Mouse (Mus musculus) hindbrain, postnatal 0 days (tissue): Measurements from ENCODE around the gene Ntan1. TPM values are rescaled to one million over a fixed set of nuclear protein-coding genes. Genes with fewer than 3 reads are reported as not detected.

Experiments used
- ATAC-seq: fragments of 200-750 bp; cut with Nextera tagmentation; 2 replicates; pipeline ENCODE4 v1.8.0; 2017; ENCODE audit warnings: mild to moderate bottlenecking, moderate TSS enrichment, moderate library complexity
- DNase-seq: peaks from one replicate; pipeline ENCODE4 v3.0.0-alpha.2; 2015; ENCODE audit warnings: low spot score
- H3K27ac ChIP-seq: fragments of 300-500 bp; sonication (generic); 2 replicates; pipeline ENCODE4 v1.5.1; 2014; ENCODE audit warnings: mild to moderate bottlenecking
- H3K27me3 ChIP-seq: fragments of 300-500 bp; sonication (generic); 2 replicates; pipeline ENCODE4 v1.6.1; 2014; ENCODE audit warnings: low read length, mixed read lengths; ENCODE audit not compliant: insufficient read depth
- H3K36me3 ChIP-seq: fragments of 300-500 bp; sonication (generic); 2 replicates; pipeline ENCODE4 v1.6.1; 2014; ENCODE audit warnings: low read length, mixed read lengths; ENCODE audit not compliant: insufficient read depth
- H3K4me1 ChIP-seq: fragments of 300-500 bp; sonication (generic); 2 replicates; pipeline ENCODE4 v1.6.1; 2014; ENCODE audit warnings: antibody characterized with exemption, low read length, mixed read lengths; ENCODE audit not compliant: insufficient read depth
- H3K4me2 ChIP-seq: fragments of 300-500 bp; sonication (generic); 2 replicates; pipeline ENCODE4 v1.6.1; 2014; ENCODE audit warnings: low read depth, mild to moderate bottlenecking, low read length, moderate library complexity, mixed read lengths
- H3K4me3 ChIP-seq: fragments of 300-500 bp; sonication (generic); 2 replicates; pipeline ENCODE4 v1.5.1; 2014; ENCODE audit warnings: low read length
- H3K9ac ChIP-seq: fragments of 300-500 bp; sonication (generic); replicated peaks from 2 replicates; pipeline ENCODE4 v1.6.1; 2014; ENCODE audit warnings: mild to moderate bottlenecking, low read length, moderate library complexity, mixed read lengths
- H3K9me3 ChIP-seq: fragments of 300-500 bp; sonication (generic); 2 replicates; pipeline ENCODE4 v1.6.1; 2016; ENCODE audit warnings: low read length, mixed read lengths
- CTCF ChIP-seq: IDR thresholded peaks from 2 replicates; pipeline ENCODE4 v1.5.1; 2016; ENCODE audit warnings: antibody characterized with exemption, control low read depth, low read depth
- WGBS: fragments of 180-500 bp; shearing (Covaris S2); extraction: QIAGEN DNeasy Blood & Tissue Kit; methylation state at CpG from one replicate; pipeline ENCODE4 v1.1.7; 2014; 5-methylcytosine and 5-hydroxymethylcytosine counted together
- polyA plus RNA-seq: library from polyadenylated mRNA; unstranded; fragments of >200 nt; fragmentation: Nextera tagmentation; extraction: Ambion mirVana; gene quantifications from 2 replicates; pipeline ENCODE4 v1.2.1, GENCODE M21; 2015
- total RNA-seq: library from RNA; depleted of rRNA; stranded (reverse); fragments of >200 nt; gene quantifications from 2 replicates; pipeline ENCODE4 v1.2.3, GENCODE M21; 2014

The Ntan1 gene
- total and polyA plus RNA-seq, 2 experiments from 2014 or later, result 138 to 234 TPM

DNA sequence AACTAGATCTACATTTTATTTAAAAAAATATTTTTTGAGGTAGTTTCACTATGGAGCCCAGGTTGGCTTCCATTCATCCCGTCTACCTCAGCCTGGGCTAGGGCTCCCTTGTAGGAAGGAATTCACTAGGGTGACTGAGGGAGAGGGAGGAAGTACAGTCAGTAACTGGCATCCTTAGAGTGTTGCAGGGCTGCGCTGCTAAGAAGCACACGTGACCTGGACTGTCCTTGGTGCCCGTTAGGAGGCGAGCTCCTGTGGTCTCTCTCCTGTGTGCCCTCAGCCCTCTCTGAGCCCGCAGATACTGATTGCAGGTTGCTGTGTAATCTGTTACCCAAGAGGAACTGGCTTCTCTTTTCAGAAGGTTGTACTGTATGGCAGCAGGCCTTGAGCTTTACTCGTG is 10.2 kb upstream of the Ntan1 start:
- DNase-seq (no peak), ATAC-seq (no peak)
- Histone ChIP-seq H3K4me3 (no peak overlapping the region), H3K4me1 (no peaks in the 10 kb centered on the region), H3K36me3 (peaks cover 76% of the 10 kb centered on the region), H3K9me3 (no peaks in the 10 kb centered on the region), H3K4me2 (no peak overlapping the region), H3K9ac (no peak overlapping the region), H3K27ac (no peak overlapping the region), H3K27me3 (no peaks in the 10 kb centered on the region)
- no peak for TF ChIP-seq CTCF
- WGBS, result 97% methylated on average over 7 of the region's 7 CpGs

- H3K4me1 ChIP-seq, result no peaks in the 10 kb centered on the region
- DNase-seq (no peak), ATAC-seq (no peak)
- no peak overlapping the region for H3K27ac ChIP-seq
- H3K9ac ChIP-seq, result no peak overlapping the region
- no peak for TF ChIP-seq CTCF
- WGBS, result 90% methylated on average over 6 of the region's 6 CpGs
- H3K9me3 ChIP-seq, result no peaks in the 10 kb centered on the region
- no peak overlapping the region for H3K4me2 ChIP-seq
- H3K4me3 ChIP-seq, result no peak overlapping the region
- no peaks in the 10 kb centered on the region for H3K27me3 ChIP-seq
- H3K36me3 ChIP-seq, result peaks cover 67% of the 10 kb centered on the region
Measured at GRCm38 (mm10) chr16:13812152-13812551, 6.5 kb upstream of the Ntan1 start.

- no peak for TF ChIP-seq CTCF
- Histone ChIP-seq H3K4me1 (no peaks in the 10 kb centered on the region), H3K4me3 (no peak overlapping the region), H3K9me3 (no peaks in the 10 kb centered on the region), H3K4me2 (no peak overlapping the region), H3K27ac (no peak overlapping the region), H3K9ac (no peak overlapping the region), H3K36me3 (peaks cover 58% of the 10 kb centered on the region), H3K27me3 (no peaks in the 10 kb centered on the region)
- DNase-seq, result no peak
- no peak for ATAC-seq
- WGBS, result 97% methylated on average over 3 of the region's 3 CpGs
Measured at GRCm38 (mm10) chr16:13813200-13813599, 5.4 kb upstream of the Ntan1 start.

GRCm38 (mm10) chr16:13819394-13819743 is 724 bp downstream of the Ntan1 start:
- WGBS, result under 1% methylated on average over 36 of the region's 36 CpGs

GRCm38 (mm10) chr16:13819806-13820500 is 1.3 kb downstream of the Ntan1 start:
- 27% methylated on average over 12 of the region's 12 CpGs for WGBS
- Histone ChIP-seq H3K4me3 (peak overlapping the region; percentile 92), H3K36me3 (0 out of 2 replicates have a peak, but pooled peaks cover 4% of the 10 kb centered on the region), H3K27me3 (no peaks in the 10 kb centered on the region), H3K27ac (peak overlapping the region; percentile 96), H3K4me2 (peak overlapping the region; percentile 85), H3K4me1 (peaks cover 13% of the 10 kb centered on the region; the same call in 1 of the 2 replicates), H3K9ac (peak overlapping the region; percentile 89), H3K9me3 (no peaks in the 10 kb centered on the region)
- DNase-seq (peak; percentile 15), ATAC-seq (no peak)
- TF ChIP-seq CTCF, result no peak

More at GRCm38 (mm10) chr16:13819394-13819743, 724 bp downstream of the Ntan1 start:
- H3K9ac ChIP-seq, result peak overlapping the region; percentile 89
- DNase-seq (no peak), ATAC-seq (peak; percentile 54)
- H3K27ac ChIP-seq, result peak overlapping the region; percentile 96
- no peaks in the 10 kb centered on the region for H3K27me3 ChIP-seq
- peaks cover 13% of the 10 kb centered on the region; the same call in 1 of the 2 replicates for H3K4me1 ChIP-seq
- peak overlapping the region; percentile 92 for H3K4me3 ChIP-seq
- no peak for TF ChIP-seq CTCF
- H3K9me3 ChIP-seq, result no peaks in the 10 kb centered on the region
- H3K36me3 ChIP-seq, result peaks cover 7% of the 10 kb centered on the region
- H3K4me2 ChIP-seq, result peak overlapping the region; percentile 85

DNA sequence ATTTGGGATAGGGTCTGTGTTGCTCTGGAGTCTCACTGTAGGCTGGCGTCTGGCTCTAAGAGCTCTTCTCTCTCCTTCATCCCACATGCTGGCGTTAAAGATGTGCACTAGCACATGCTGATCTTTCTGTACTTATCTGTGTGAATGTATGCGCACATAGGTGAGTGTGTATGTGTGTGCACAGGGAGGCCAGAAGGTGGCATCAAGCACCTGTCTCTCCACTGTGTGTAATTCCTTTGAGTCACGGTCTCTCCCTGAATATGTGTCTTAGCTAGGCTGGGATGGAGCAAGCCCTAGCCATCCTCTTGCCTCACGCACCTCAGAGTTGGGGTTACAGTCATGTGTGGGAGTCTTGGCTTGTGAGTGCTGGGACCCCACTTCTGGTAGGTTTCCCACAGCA is 2.1 kb downstream of the Ntan1 start:
- no peaks in the 10 kb centered on the region for H3K9me3 ChIP-seq
- no peaks in the 10 kb centered on the region for H3K36me3 ChIP-seq
- H3K9ac ChIP-seq, result no peak overlapping the region
- TF ChIP-seq CTCF, result 0 out of 2 replicates have a peak, but pooled peaks have one; percentile 24
- H3K4me3 ChIP-seq, result no peak overlapping the region
- H3K4me1 ChIP-seq, result peaks cover 13% of the 10 kb centered on the region; the same call in 1 of the 2 replicates
- H3K4me2 ChIP-seq, result peak overlapping the region; percentile 85; the same call in 1 of the 2 replicates
- ATAC-seq (no peak), DNase-seq (no peak)
- H3K27me3 ChIP-seq, result no peaks in the 10 kb centered on the region
- WGBS, result 95% methylated on average over 5 of the region's 5 CpGs
- H3K27ac ChIP-seq, result no peak overlapping the region

DNA sequence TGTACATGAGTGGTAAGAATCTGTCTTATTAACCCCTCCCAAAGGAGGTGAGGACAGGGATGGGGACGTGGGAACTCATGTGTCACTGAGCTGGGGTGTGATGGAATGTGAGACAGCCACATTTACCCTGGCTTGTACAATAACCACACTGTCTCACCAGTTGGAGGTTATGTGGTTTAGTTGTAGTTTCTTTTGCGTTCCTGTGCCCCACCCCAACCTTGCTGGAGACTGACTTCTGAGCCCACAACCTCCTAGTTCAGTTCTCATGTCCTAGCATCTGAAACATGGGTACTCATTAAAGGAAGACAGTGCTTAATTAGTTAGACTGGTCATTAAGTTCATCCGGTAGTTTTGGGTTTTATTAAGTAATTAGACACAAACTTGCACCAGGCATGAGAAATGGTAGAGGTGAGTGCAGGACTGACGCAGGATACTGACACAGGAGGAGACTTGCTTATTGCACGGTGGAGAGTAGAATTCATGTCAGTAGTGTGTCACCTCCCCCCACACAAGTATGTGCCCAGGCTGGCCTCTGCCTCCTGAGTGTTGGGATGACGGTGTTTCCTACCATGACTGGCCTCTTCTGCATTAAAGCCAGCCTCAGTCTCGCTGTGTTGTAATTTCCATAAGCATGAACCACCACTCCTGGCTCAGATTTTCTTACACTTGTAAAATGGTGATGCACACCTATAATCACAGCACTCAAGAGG is 7.3 kb downstream of the Ntan1 start:
- no peak for TF ChIP-seq CTCF
- Histone ChIP-seq H3K9me3 (no peaks in the 10 kb centered on the region), H3K36me3 (peaks cover 36% of the 10 kb centered on the region), H3K4me2 (no peak overlapping the region), H3K9ac (no peak overlapping the region), H3K27ac (no peak overlapping the region), H3K4me1 (peaks cover under 1% of the 10 kb centered on the region; the same call in 1 of the 2 replicates), H3K4me3 (no peak overlapping the region), H3K27me3 (no peaks in the 10 kb centered on the region)
- no peak for DNase-seq
- ATAC-seq, result no peak
- WGBS, result 83% methylated on average over 7 of the region's 7 CpGs
